Mouse (Mus musculus) inflammation-experienced regulatory T-cells, adult 6 months (primary cell): ENCODE data around the gene Fut2. TPM values are rescaled to one million over a fixed set of nuclear protein-coding genes. Genes with fewer than 3 reads are reported as not detected.

Experiments used
- ATAC-seq: one replicate; pipeline ENCODE4 v1.8.0; 2017
- polyA plus RNA-seq, 3 experiments: library from polyadenylated mRNA; unstranded; fragments of 100-300 nt; shearing (Covaris generic); gene quantifications; one replicate each; pipeline ENCODE4 v1.2.1; 2017

Gene Fut2
- polyA plus RNA-seq: not detected

DNA sequence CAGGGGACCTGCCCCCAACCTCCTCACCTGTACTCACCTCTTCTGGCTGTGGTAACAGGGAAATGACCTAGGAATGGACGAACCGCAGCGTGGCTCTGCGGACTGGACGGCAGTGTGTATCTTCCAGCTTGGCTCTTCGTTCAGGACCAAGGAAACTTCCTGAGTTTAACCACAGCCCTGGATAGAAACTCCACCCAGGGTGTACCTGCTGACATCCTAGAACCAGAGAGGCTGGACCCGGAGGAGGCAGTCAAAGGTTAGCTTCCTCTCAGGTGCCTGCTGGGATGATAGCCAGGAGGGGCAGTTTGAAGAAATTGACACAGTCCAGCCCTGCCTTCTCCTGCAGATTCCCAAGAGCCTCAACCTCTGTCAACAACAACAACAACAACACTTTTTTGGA lies at the start of gene Fut2:
TSS of gene Fut2 (minus strand) at position 234 of the 400 bp plus-strand sequence.
- no peak for ATAC-seq

- ATAC-seq: peak; percentile 86
Measured at GRCm38 (mm10) chr7:45715090-45715708, 49.0 kb upstream of the Fut2 start, which contains the start of gene Rpl18. TSS of gene Rpl18 (plus strand) at chr7:45715457.

- ATAC-seq: no peak
Measured at GRCm38 (mm10) chr7:45714630-45715089, 48.5 kb upstream of the Fut2 start.

- no peak for ATAC-seq
Measured at GRCm38 (mm10) chr7:45713881-45714520, 47.8 kb upstream of the Fut2 start.

GRCm38 (mm10) chr7:45713396-45713795 lies 47.2 kb upstream of the Fut2 start:
- no peak for ATAC-seq

- no peak for ATAC-seq
Measured at GRCm38 (mm10) chr7:45712022-45712757, 46.0 kb upstream of the Fut2 start.

GRCm38 (mm10) chr7:45711316-45712021 lies 45.3 kb upstream of the Fut2 start:
- no peak for ATAC-seq

DNA sequence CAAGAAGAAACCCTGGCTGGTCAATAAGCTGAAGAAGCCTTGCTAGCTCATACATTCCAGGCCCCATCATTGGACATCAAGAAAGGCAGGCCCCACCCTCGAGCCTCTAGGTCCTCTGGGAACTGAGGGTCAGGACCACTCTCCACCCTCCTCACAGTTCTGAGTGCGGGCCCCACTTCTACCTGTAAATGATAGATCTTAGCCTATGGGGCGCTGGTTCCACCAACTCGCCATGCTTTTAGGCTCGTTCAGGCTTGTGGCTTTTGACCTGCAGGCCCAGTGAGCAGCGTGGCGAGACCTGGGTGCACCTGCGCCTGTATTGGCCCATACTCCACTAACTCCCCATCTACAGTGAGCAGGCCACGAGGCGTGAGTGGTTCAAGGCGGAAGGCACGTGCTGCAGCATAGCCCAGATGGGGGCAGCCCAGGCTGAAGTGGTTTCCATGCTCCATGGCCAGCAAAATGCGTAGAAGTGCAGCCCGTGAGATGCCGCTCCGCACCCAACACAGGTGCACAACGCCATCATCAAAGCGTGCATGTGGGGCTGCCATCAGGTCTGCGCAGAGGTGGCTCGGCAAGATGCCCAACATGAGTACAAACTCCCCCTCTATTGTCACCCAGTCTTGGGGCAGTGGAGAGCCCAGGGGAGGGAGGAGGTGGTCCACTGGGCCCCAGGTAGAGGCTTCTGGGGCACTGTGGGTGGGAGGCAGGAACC lies 44.4 kb upstream of the Fut2 start:
- no peak for ATAC-seq

GRCm38 (mm10) chr7:45709677-45710355 lies 43.6 kb upstream of the Fut2 start:
- ATAC-seq: no peak

DNA sequence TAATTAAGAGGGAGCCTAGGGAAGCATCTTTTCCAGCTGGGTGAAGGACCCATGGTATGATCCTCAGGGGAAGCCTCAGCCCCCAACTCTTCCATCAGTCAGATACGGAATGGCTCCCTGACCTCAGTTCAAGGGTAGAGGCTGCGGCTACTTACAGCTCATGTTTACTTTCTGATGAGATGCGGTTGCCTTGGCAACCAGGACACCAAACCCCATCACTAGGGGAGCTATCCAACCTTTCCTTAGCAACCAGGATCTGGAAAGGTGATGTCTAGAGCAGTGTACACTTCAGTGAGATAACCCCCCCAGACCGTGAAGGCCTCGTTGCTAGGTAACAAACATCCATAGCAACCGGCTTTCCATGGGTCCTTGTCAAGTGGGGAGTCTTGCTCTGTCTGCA lies 42.8 kb upstream of the Fut2 start:
- no peak for ATAC-seq

DNA sequence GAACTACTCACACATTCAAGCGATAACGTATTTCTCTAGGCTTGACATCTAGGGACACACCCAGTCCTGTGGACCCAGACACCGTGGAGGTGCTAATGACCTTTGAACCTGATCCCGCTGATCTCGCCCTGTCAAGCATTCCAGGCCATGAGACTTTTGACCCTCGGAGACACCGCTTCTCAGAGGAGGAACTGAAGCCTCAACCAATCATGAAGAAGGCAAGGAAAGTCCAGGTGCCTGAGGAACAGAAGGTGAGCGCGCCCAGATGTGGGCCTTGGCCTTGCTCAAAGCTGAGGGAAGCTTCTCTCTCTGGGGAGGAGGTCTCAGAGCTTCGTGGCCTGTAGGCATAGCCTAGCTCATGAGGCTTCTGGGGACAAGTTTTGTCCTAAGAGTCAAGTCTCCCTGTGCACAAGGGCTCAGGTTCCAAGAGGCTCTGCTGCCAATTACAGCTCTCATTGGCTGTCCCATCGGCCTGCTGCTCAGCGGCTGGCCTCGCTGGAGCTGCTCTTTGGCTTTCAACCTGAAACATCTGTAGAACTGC lies 42.1 kb upstream of the Fut2 start:
- ATAC-seq: no peak

DNA sequence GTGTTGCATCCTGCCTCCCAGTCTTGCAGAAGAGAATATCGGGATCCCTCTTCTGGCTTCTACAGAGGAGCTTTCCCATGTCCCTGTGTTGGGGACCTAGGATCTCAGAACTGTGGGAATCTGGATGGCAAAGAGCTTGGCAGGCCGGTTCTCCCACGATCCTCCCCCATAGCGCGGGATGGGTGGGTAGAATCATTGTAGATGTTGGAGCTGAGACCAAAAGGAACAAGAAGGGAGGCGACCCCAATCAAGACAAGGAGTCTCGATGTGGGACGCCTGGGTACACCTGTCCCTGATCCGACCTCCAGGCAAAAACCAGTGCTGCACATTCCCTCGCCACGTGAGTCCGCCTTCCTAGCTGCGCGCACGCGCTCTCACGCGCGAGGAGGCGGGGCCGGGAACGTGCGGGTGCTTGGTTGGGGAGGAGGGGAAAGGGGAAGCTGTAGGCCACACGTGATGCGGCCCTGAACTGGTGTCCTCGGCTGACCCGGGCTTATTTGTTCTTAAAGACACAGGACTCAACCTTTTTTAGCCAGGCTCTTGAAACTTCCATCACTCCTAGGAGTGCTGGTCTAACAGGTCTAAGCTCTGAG lies 41.3 kb upstream of the Fut2 start:
- ATAC-seq: peak; percentile 14

DNA sequence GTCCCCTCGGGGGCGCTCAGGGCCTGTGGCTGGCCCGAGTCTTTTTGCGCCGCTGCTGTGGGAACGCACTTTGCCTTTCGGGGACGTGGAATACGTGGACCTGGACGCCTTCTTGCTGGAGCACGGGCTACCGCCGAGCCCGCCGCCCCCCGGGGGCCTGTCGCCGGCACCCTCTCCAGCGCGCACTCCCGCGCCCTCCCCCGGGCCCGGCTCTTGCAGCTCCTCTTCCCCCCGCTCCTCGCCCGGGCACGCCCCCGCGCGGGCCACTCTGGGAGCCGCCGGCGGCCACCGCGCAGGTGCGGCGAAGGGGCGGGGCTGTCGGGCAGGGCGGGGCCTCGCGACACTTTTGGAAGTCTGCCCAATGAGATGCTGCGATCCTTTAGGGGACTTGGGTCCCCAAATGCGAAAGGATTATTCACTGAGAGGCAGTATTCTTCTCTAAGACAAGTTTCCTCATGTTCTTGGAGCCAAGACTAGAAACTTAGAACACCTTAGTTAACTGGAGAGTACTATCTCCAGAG lies 40.6 kb upstream of the Fut2 start:
- ATAC-seq: peak; percentile 7

GRCm38 (mm10) chr7:45705873-45706281 lies 39.7 kb upstream of the Fut2 start:
- no peak for ATAC-seq

- no peak for ATAC-seq
Measured at GRCm38 (mm10) chr7:45705443-45705864, 39.3 kb upstream of the Fut2 start.

GRCm38 (mm10) chr7:45704730-45705442 lies 38.7 kb upstream of the Fut2 start, which contains the start of gene Dbp:
TSS of gene Dbp (plus strand) at chr7:45705088.
- peak; percentile 82 for ATAC-seq

GRCm38 (mm10) chr7:45704046-45704559 lies 37.9 kb upstream of the Fut2 start:
- peak; percentile 7 for ATAC-seq

DNA sequence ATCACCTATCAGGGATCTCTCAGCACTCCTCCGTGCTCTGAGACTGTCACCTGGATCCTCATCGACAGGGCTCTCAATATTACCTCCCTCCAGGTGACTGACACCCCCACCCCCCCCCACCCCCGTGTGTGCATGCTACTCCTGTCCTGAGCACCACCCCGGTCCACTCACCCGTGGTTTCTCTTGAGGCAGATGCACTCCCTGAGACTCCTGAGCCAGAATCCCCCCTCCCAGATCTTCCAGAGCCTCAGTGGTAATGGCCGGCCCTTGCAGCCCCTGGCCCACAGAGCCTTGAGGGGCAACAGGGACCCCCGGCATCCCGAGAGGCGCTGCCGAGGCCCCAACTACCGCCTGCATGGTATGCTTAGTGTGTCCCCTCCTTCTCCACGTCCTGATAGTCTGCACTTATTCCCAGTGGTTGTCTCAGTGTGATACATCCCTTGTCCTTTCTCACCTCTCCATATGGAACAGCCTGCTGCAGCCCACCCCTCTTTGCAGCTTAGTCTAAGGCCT lies 37.4 kb upstream of the Fut2 start:
- no peak for ATAC-seq

DNA sequence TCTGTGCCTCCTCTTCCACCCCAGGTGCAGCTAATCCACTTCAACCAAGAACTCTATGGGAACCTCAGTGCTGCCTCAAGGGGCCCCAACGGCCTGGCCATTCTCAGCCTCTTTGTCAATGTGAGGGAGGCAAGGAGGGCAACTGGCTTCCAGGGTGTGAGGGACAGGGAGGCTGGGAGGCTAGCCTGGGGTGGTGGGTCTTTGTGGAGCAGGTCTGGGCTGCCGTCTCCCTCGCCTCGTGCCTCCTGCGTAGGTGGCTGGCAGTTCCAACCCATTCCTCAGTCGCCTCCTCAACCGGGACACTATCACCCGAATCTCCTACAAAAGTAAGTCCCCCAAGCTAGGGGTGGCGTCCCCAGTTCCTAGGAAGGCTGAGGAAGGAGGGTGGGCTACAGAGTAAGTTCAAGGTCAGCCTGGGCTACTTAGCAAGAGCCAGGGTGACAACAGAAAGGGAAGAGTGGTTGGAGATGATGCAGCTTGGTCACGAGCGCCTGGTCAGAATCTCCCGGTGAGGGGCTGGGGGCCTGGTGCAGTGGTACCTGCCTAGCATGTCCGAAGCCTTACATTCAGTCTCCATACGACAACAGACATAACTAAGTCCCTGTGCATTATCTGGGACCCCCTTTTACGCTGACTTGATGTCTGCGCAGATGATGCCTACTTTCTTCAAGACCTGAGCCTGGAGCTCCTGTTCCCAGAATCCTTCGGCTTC lies 36.8 kb upstream of the Fut2 start:
- no peak for ATAC-seq
